26 mouse cellular contexts compared by ENCODE assay signal in genomic region chr6:87147921-87148320, GRCm38 (mm10). TPM values are rescaled to one million over a fixed set of nuclear protein-coding genes. Genes with fewer than 3 reads are reported as not detected.
DNase-seq lines count a peak whose midpoint lies in the region; ATAC-seq and TF ChIP-seq lines count a peak whose summit lies in the region.
"Had no signal": no experiment of that assay in that cellular context is flagged by ENCODE, and none has a peak within 500 bp of the region (broad histone marks: within the 10 kb centered on the region; RNA-seq: fewer than 3 reads in every experiment).

No protein-coding gene starts in this region.

- H3K27ac ChIP-seq in gastrocnemius, adult 2 months: no peak overlapping the region
- H3K27ac ChIP-seq in intestine, embryonic 16.5 days (ENCODE audit: low read length): no peak overlapping the region
- H3K27ac ChIP-seq: forebrain, embryonic 10.5 days; forebrain, embryonic 13.5 days; heart, adult 2 months; heart, embryonic 10.5 days; hindbrain, embryonic 12.5 days; hindbrain, embryonic 15.5 days had no signal

- no peaks in the 10 kb centered on the region for H3K36me3 ChIP-seq in intestine, embryonic 16.5 days (ENCODE audit: control insufficient read depth, insufficient read depth, low read length)
- H3K36me3 ChIP-seq: forebrain, embryonic 10.5 days; heart, embryonic 10.5 days; hindbrain, embryonic 12.5 days; hindbrain, embryonic 15.5 days had no signal

- 70% methylated on average over 3 of the region's 3 CpGs for WGBS in intestine, embryonic 16.5 days

- DNase-seq in gastrocnemius, adult 2 months: peak; percentile 1
- no peak for DNase-seq in gastrocnemius, adult 18-20 months (ENCODE audit: low spot score)
- DNase-seq in thymus, postnatal 14 days: peak; percentile 69
- DNase-seq in thymus, postnatal 4 days: peak; percentile 64
- no peak for DNase-seq in cerebellum, postnatal 36 days
- DNase-seq: adrenal gland, adult 8-10 months; adrenal gland, postnatal 25 days; cerebellum, adult 11-12 months; cerebellum, adult 8-10 months; cerebellum, postnatal 10 days; gastrocnemius, postnatal 36 days; heart, adult 2 months had no signal

- H3K9me3 ChIP-seq in intestine, embryonic 16.5 days (ENCODE audit: control insufficient read depth, low read length): no peaks in the 10 kb centered on the region
- H3K9me3 ChIP-seq: forebrain, embryonic 10.5 days; forebrain, embryonic 13.5 days; heart, embryonic 10.5 days; hindbrain, embryonic 12.5 days; hindbrain, embryonic 15.5 days had no signal

- no peak for TF ChIP-seq CTCF in gastrocnemius, adult 2 months (IDR thresholded peaks at IDR 0.05)

- H3K4me3 ChIP-seq in gastrocnemius, adult 2 months: no peak overlapping the region
- H3K4me3 ChIP-seq in intestine, embryonic 16.5 days (ENCODE audit: low read length): no peak overlapping the region
- H3K4me3 ChIP-seq: forebrain, embryonic 10.5 days; forebrain, embryonic 13.5 days; heart, adult 2 months; heart, embryonic 10.5 days; hindbrain, embryonic 12.5 days; hindbrain, embryonic 15.5 days had no signal

- no peaks in the 10 kb centered on the region for H3K27me3 ChIP-seq in intestine, embryonic 16.5 days (replicated peaks; ENCODE audit: control insufficient read depth, insufficient read depth, low read length)
- H3K27me3 ChIP-seq: forebrain, embryonic 13.5 days; hindbrain, embryonic 12.5 days; hindbrain, embryonic 15.5 days had no signal

- intact Hi-C loops in gastrocnemius, adult 2 months (cut with DNase I): no loop called here

- no peak overlapping the region for H3K9ac ChIP-seq in intestine, embryonic 16.5 days (ENCODE audit: low read depth, low read length)
- H3K9ac ChIP-seq: forebrain, embryonic 13.5 days; hindbrain, embryonic 12.5 days; hindbrain, embryonic 15.5 days had no signal

- no peak overlapping the region for H3K4me2 ChIP-seq in intestine, embryonic 16.5 days (ENCODE audit: low read depth, low read length)
- H3K4me2 ChIP-seq: forebrain, embryonic 13.5 days; hindbrain, embryonic 12.5 days; hindbrain, embryonic 15.5 days had no signal

- H3K4me1 ChIP-seq in intestine, embryonic 16.5 days (ENCODE audit: control insufficient read depth, insufficient read depth, low read length): no peaks in the 10 kb centered on the region
- H3K4me1 ChIP-seq: forebrain, embryonic 13.5 days; hindbrain, embryonic 15.5 days had no signal

- ATAC-seq in intestine, embryonic 16.5 days: no peak
- ATAC-seq: activated CD4-positive, CD25-positive, alpha-beta regulatory T cell, adult 4 months; forebrain, embryonic 13.5 days; forebrain, embryonic 16.5 days had no signal

RNA-seq across cellular contexts. Expression of gene D6Ertd527e, which starts 43.4 kb away (rescaled TPM):
- not detected for total RNA-seq in gastrocnemius, adult 2 months (2021)
- total RNA-seq in gastrocnemius, adult 18-20 months (2021): not detected
- polyA plus RNA-seq in intestine, embryonic 16.5 days (2015; fragmentation: Nextera tagmentation; extraction: Ambion mirVana): 0.23 and 0.54 TPM in 2 replicates
- total RNA-seq: ES-E14; gastrocnemius, adult 8-10 months; gastrocnemius, postnatal 36 days; granulocyte monocyte progenitor cell, adult 5-6 weeks; heart, adult 2 months; heart, postnatal 25 days; hematopoietic stem cell, adult 5-6 weeks had no signal
- polyA plus RNA-seq: heart, embryonic 10.5 days; heart, embryonic 14.5 days had no signal

Comparison
In these comparisons a context has a peak if more than half of its experiments do, and no peak if none do; other contexts are left out.
1. DNase-seq: peak in gastrocnemius, adult 2 months (single experiment), thymus, postnatal 14 days (single experiment) and thymus, postnatal 4 days (single experiment); none in gastrocnemius, adult 18-20 months (single experiment) and cerebellum, postnatal 36 days (0 of 2).